7 mouse cellular contexts compared by ENCODE assay signal in the genomic region with DNA sequence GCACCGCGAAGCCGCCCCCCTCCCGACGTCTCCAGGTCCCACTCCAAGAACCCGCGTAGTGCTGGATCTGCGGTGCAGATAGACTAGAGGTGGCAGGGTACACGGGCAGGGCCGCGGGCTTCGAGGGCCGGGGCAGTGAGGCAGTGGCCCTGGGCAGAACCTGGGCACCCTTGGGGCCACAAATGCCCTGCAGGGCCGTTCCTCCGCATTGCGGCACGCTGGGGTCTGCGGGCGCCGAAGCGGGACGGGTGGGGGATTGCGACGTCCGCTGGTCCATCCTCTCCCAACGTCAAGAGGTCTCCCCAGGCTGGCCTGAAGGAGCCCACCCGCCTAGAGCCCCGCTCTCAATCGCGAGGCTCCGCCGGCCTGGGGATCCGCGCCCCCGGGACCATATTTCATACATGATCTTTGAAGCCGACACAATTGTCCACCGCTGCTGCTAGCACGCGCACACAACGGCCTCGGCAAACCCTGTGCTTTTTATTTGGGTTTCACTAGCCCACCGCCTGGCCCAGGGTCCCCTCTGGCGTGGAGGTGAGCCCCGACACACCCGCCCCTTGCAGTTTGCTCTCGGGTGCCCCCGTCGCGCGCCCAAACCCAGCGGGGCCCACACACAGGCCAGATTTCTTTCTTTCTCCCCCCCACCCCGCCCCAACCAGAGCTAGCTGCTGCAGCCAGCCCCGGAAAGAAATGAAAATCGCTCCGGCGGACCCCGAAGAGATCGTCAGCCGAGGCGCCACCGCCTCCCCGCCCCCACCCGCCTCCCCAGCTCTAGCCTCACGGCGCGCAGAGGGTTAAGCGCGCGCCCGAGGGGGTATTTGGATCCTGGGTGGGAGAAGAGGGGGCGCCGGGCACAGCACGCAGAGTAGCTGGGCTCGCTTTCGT. TPM values are rescaled to one million over a fixed set of nuclear protein-coding genes. Genes with fewer than 3 reads are reported as not detected.
A peak's percentile ranks its signal among the peaks of the same experiment; 100 is the strongest.
DNase-seq lines count a peak whose midpoint lies in the region; ATAC-seq and TF ChIP-seq lines count a peak whose summit lies in the region.

No protein-coding gene starts in this region.

- H3K4me2 ChIP-seq in heart, embryonic 13.5 days: peak overlapping the region; percentile 82
- H3K4me2 ChIP-seq in kidney, embryonic 16.5 days (replicated peaks; ENCODE audit: low read depth, low read length): peak overlapping the region; percentile 98
- H3K4me2 ChIP-seq in midbrain, embryonic 14.5 days (ENCODE audit: low read length): peak overlapping the region; percentile 99

- H3K4me3 ChIP-seq in spleen, adult 2 months (ENCODE audit: extremely low read depth, insufficient read depth, insufficient read length): peak overlapping the region; percentile 60; the same call in 1 of the 2 replicates
- H3K4me3 ChIP-seq in heart, embryonic 13.5 days: peak overlapping the region; percentile 60
- peak overlapping the region; percentile 60 for H3K4me3 ChIP-seq in kidney, embryonic 16.5 days (ENCODE audit: low read length)
- H3K4me3 ChIP-seq in midbrain, embryonic 14.5 days (replicated peaks; ENCODE audit: low read depth, low read length): peak overlapping the region; percentile 51

- no peak for TF ChIP-seq POLR2A in spleen, adult 2 months (IDR thresholded peaks at IDR 0.05; ENCODE audit: low read depth, low read length)

- no peak overlapping the region for H3K27ac ChIP-seq in spleen, adult 2 months (ENCODE audit: insufficient read depth, low read length)
- no peak overlapping the region for H3K27ac ChIP-seq in heart, embryonic 13.5 days (replicated peaks)
- 0 out of 2 replicates have a peak overlapping the region, but pooled peaks have one; percentile 7 for H3K27ac ChIP-seq in kidney, embryonic 16.5 days (ENCODE audit: low read length)
- peak overlapping the region; percentile 45; the same call in 1 of the 2 replicates for H3K27ac ChIP-seq in midbrain, embryonic 14.5 days (replicated peaks; ENCODE audit: low read depth, low read length)

- no peak for ATAC-seq in heart, embryonic 13.5 days (ENCODE audit: extremely low read depth, insufficient number of reproducible peaks, low FRiP score, low TSS enrichment)
- no peak for ATAC-seq in kidney, embryonic 16.5 days (ENCODE audit: low FRiP score, low TSS enrichment)
- no peak for ATAC-seq in midbrain, embryonic 14.5 days (ENCODE audit: low FRiP score, low TSS enrichment)
- no peak for ATAC-seq in megakaryocyte-erythroid progenitor cell, adult 5-6 weeks (replicated peaks; ENCODE audit: low FRiP score, low TSS enrichment, poor library complexity, severe bottlenecking)

- DNase-seq in spleen, adult 2 months (ENCODE audit: low read depth in 1 of 2, low spot score in 2 of 2): peak in 1 of 2 experiments; percentile 8
- no peak for DNase-seq in spleen, adult 12 weeks (ENCODE audit: low spot score)
- peak; percentile 33 for DNase-seq in cerebellum, adult 8-10 months
- peak; percentile 66 for DNase-seq in midbrain, embryonic 14.5 days

- H3K9me3 ChIP-seq in heart, embryonic 13.5 days: no peaks in the 10 kb centered on the region
- H3K9me3 ChIP-seq in kidney, embryonic 16.5 days (ENCODE audit: low read length): no peaks in the 10 kb centered on the region
- no peaks in the 10 kb centered on the region for H3K9me3 ChIP-seq in midbrain, embryonic 14.5 days (ENCODE audit: control insufficient read depth, low read length)

- H3K4me1 ChIP-seq in spleen, adult 2 months (ENCODE audit: control insufficient read depth, insufficient read depth, insufficient read length): peaks cover 36% of the 10 kb centered on the region
- H3K4me1 ChIP-seq in heart, embryonic 13.5 days: peaks cover 50% of the 10 kb centered on the region
- peaks cover 47% of the 10 kb centered on the region for H3K4me1 ChIP-seq in kidney, embryonic 16.5 days (ENCODE audit: insufficient read depth, low read length)
- H3K4me1 ChIP-seq in midbrain, embryonic 14.5 days (ENCODE audit: control insufficient read depth, insufficient read depth, low read length): peaks cover 22% of the 10 kb centered on the region

- TF ChIP-seq CTCF in spleen, adult 2 months (IDR thresholded peaks at IDR 0.05; ENCODE audit: extremely low read depth, insufficient read depth, insufficient read length, insufficient replicate concordance): no peak

- peaks cover 19% of the 10 kb centered on the region for H3K27me3 ChIP-seq in spleen, adult 2 months (ENCODE audit: control insufficient read depth, insufficient read depth, low read length)
- peaks cover 42% of the 10 kb centered on the region for H3K27me3 ChIP-seq in heart, embryonic 13.5 days (replicated peaks)
- H3K27me3 ChIP-seq in kidney, embryonic 16.5 days (ENCODE audit: insufficient read depth, low read length): peaks cover 42% of the 10 kb centered on the region
- peaks cover 35% of the 10 kb centered on the region for H3K27me3 ChIP-seq in midbrain, embryonic 14.5 days (ENCODE audit: control insufficient read depth, insufficient read depth, low read length)

- peak overlapping the region; percentile 82 for H3K9ac ChIP-seq in heart, embryonic 13.5 days
- peak overlapping the region; percentile 70 for H3K9ac ChIP-seq in kidney, embryonic 16.5 days (replicated peaks; ENCODE audit: low read length)
- H3K9ac ChIP-seq in midbrain, embryonic 14.5 days (replicated peaks; ENCODE audit: low read length): peak overlapping the region; percentile 69

- under 1% methylated on average over 75 of the region's 75 CpGs for WGBS in spleen, adult 2 months
- WGBS in heart, embryonic 13.5 days: under 1% methylated on average over 75 of the region's 75 CpGs
- WGBS in kidney, embryonic 16.5 days: under 1% methylated on average over 70 of the region's 75 CpGs
- WGBS in midbrain, embryonic 14.5 days: under 1% methylated on average over 75 of the region's 75 CpGs

- H3K36me3 ChIP-seq in spleen, adult 2 months (ENCODE audit: control insufficient read depth, insufficient read depth, low read length): no peaks in the 10 kb centered on the region
- no peaks in the 10 kb centered on the region for H3K36me3 ChIP-seq in heart, embryonic 13.5 days
- H3K36me3 ChIP-seq in kidney, embryonic 16.5 days (ENCODE audit: insufficient read depth, low read length): no peaks in the 10 kb centered on the region
- no peaks in the 10 kb centered on the region for H3K36me3 ChIP-seq in midbrain, embryonic 14.5 days (ENCODE audit: control insufficient read depth, insufficient read depth, low read length)

RNA-seq across cellular contexts. Expression of a gene that starts 4.3 kb away (rescaled TPM):
- 17.2 and 23.5 TPM in 2 replicates for polyA plus RNA-seq in spleen, adult 2 months (2012; rRNA removed)
- polyA plus RNA-seq in heart, embryonic 13.5 days (2015; fragmentation: Nextera tagmentation; extraction: Ambion mirVana): 8.0 and 9.5 TPM in 2 replicates
- polyA plus RNA-seq in kidney, embryonic 16.5 days (2015; fragmentation: Nextera tagmentation; extraction: Ambion mirVana): 9.9 and 10.9 TPM in 2 replicates
- polyA plus RNA-seq in midbrain, embryonic 14.5 days (2014; fragmentation: Nextera tagmentation; extraction: Ambion mirVana): 19.0 and 19.3 TPM in 2 replicates
- total RNA-seq in megakaryocyte-erythroid progenitor cell, adult 5-6 weeks (2014; fragmentation: Nextera tagmentation): 5.2 and 5.4 TPM in 2 replicates
- total RNA-seq in megakaryocyte-erythroid progenitor cell, adult 5-6 weeks (2017): 3.9 and 11.6 TPM in 2 replicates

RNA-seq across cellular contexts. Expression of a gene that starts 49.5 kb away (rescaled TPM):
- 4.5 and 5.6 TPM in 2 replicates for polyA plus RNA-seq in spleen, adult 2 months (2012; rRNA removed)
- polyA plus RNA-seq in heart, embryonic 13.5 days (2015; fragmentation: Nextera tagmentation; extraction: Ambion mirVana): 6.1 and 7.0 TPM in 2 replicates
- polyA plus RNA-seq in kidney, embryonic 16.5 days (2015; fragmentation: Nextera tagmentation; extraction: Ambion mirVana): 8.2 and 8.5 TPM in 2 replicates
- polyA plus RNA-seq in midbrain, embryonic 14.5 days (2014; fragmentation: Nextera tagmentation; extraction: Ambion mirVana): 11.5 and 12.4 TPM in 2 replicates
- 1.3 and 2.2 TPM in 2 replicates for total RNA-seq in megakaryocyte-erythroid progenitor cell, adult 5-6 weeks (2014; fragmentation: Nextera tagmentation)
- 0.70 and 1.2 TPM in 2 replicates for total RNA-seq in megakaryocyte-erythroid progenitor cell, adult 5-6 weeks (2017)

Comparison
In these comparisons a context has a peak if more than half of its experiments do, and no peak if none do; other contexts are left out.
1. H3K27ac ChIP-seq: peak in kidney, embryonic 16.5 days (single experiment) and midbrain, embryonic 14.5 days (single experiment); none in spleen, adult 2 months (single experiment) and heart, embryonic 13.5 days (single experiment).
2. Peak in every context shown above with its lines, with median percentiles within 50 percentile points of each other: H3K4me3 ChIP-seq, H3K4me2 ChIP-seq and H3K9ac ChIP-seq.